Mouse (Mus musculus) MEL (cell line): ENCODE results near the gene Crb3. TPM values are rescaled to one million over a fixed set of nuclear protein-coding genes. Genes with fewer than 3 reads are reported as not detected.
A peak's percentile ranks its signal among the peaks of the same experiment; 100 is the strongest.

Source experiments
- DNase-seq: peaks from one replicate; pipeline ENCODE4 v3.0.0; 2011; ENCODE audit warnings: low read depth, low spot score
- H3K27ac ChIP-seq: 2 replicates; pipeline ENCODE4 v1.5.1; 2012; ENCODE audit warnings: low read depth, mild to moderate bottlenecking, control low read depth, low read length, moderate library complexity; ENCODE audit not compliant: control insufficient read depth
- H3K27me3 ChIP-seq, 2 experiments: fragments of 150-350 bp in 1 of 2; sonication (generic) in 1 of 2; 2 replicates each; pipeline ENCODE4 v1.6.1; 2012; ENCODE audit warnings: low read length in 2 of 2, mild to moderate bottlenecking in 2 of 2, improper control_type of control experiment in 1 of 2, moderate library complexity in 1 of 2; ENCODE audit not compliant: insufficient read depth in 2 of 2, control insufficient read depth in 1 of 2
- H3K36me3 ChIP-seq, 2 experiments: 2 replicates each; pipeline ENCODE4 v1.6.1; 2012 to 2014; ENCODE audit warnings: low read length in 2 of 2, improper control_type of control experiment in 1 of 2, inconsistent platforms in 1 of 2, mild to moderate bottlenecking in 1 of 2; ENCODE audit not compliant: insufficient read depth in 2 of 2, control insufficient read depth in 1 of 2
- H3K4me1 ChIP-seq, 2 experiments: fragments of 150-350 bp in 1 of 2; sonication (generic) in 1 of 2; 2 replicates each; pipeline ENCODE4 v1.6.1; 2012; ENCODE audit warnings: low read length in 2 of 2, improper control_type of control experiment in 1 of 2, mild to moderate bottlenecking in 1 of 2; ENCODE audit not compliant: insufficient read depth in 2 of 2, control insufficient read depth in 1 of 2
- H3K4me3 ChIP-seq, 2 experiments: fragments of 150-350 bp in 1 of 2; sonication (generic) in 1 of 2; 2 replicates each; pipeline ENCODE4 v1.5.1; 2012; ENCODE audit warnings: low read depth in 2 of 2, low read length in 2 of 2, mild to moderate bottlenecking in 2 of 2, moderate library complexity in 2 of 2, control low read depth in 1 of 2, improper control_type of control experiment in 1 of 2; ENCODE audit not compliant: control insufficient read depth in 1 of 2, insufficient read depth in 1 of 2
- H3K79me2 ChIP-seq: 2 replicates; pipeline ENCODE4 v1.6.1; 2012; ENCODE audit warnings: mild to moderate bottlenecking, low read length, moderate library complexity; ENCODE audit not compliant: control insufficient read depth, poor library complexity, insufficient read depth
- H3K9ac ChIP-seq: 2 replicates; pipeline ENCODE4 v1.6.1; 2012; ENCODE audit warnings: low read depth, mild to moderate bottlenecking, control low read depth, low read length, moderate library complexity; ENCODE audit not compliant: control insufficient read depth, poor library complexity, severe bottlenecking
- H3K9me3 ChIP-seq: fragments of 150-350 bp; sonication (generic); replicated peaks from 2 replicates; pipeline ENCODE4 v1.6.1; 2012; ENCODE audit warnings: mild to moderate bottlenecking, low read length, improper control_type of control experiment, moderate library complexity; ENCODE audit not compliant: insufficient read depth
- BHLHE40 ChIP-seq: IDR thresholded peaks from 2 replicates; pipeline ENCODE4 v1.6.1; 2012; ENCODE audit warnings: low read depth, mild to moderate bottlenecking, inconsistent platforms, low read length, improper control_type of control experiment, borderline replicate concordance
- CHD1 ChIP-seq: IDR thresholded peaks from 2 replicates; pipeline ENCODE4 v1.6.1; 2012; ENCODE audit warnings: low read depth, mild to moderate bottlenecking, inconsistent platforms, low read length, improper control_type of control experiment
- CTCF ChIP-seq, 3 experiments: IDR thresholded peaks in 2 of 3; conservative IDR thresholded peaks in 1 of 3; 2 replicates each; pipeline ENCODE4 v1.5.1; 2011 to 2012; ENCODE audit warnings: low read length in 3 of 3, low read depth in 2 of 3, mild to moderate bottlenecking in 2 of 3, improper control_type of control experiment in 1 of 3, inconsistent platforms in 1 of 3, mixed read lengths in 1 of 3, moderate library complexity in 1 of 3; ENCODE audit not compliant: control insufficient read depth in 1 of 3, insufficient read depth in 1 of 3, poor library complexity in 1 of 3, severe bottlenecking in 1 of 3
- E2F4 ChIP-seq: IDR thresholded peaks from 2 replicates; pipeline ENCODE4 v1.6.1; 2011; ENCODE audit warnings: low read depth, low read length, improper control_type of control experiment, borderline replicate concordance
- ELF1 ChIP-seq: IDR thresholded peaks from 2 replicates; pipeline ENCODE4 v1.6.1; 2014; ENCODE audit warnings: low read depth, mild to moderate bottlenecking, inconsistent platforms, low read length, improper control_type of control experiment, moderate library complexity
- EP300 ChIP-seq, 2 experiments: IDR thresholded peaks; 2 replicates each; pipeline ENCODE4 v1.6.1; 2011; ENCODE audit warnings: improper control_type of control experiment in 2 of 2, low read length in 2 of 2, low read depth in 1 of 2, mild to moderate bottlenecking in 1 of 2
- GABPA ChIP-seq: IDR thresholded peaks from 2 replicates; pipeline ENCODE4 v1.6.1; 2012; ENCODE audit warnings: low read depth, mild to moderate bottlenecking, inconsistent platforms, low read length, improper control_type of control experiment, moderate library complexity
- GATA1 ChIP-seq: IDR thresholded peaks from 2 replicates; pipeline ENCODE4 v1.6.1; 2011; ENCODE audit warnings: low read depth, low read length, improper control_type of control experiment
- HCFC1 ChIP-seq: IDR thresholded peaks from 2 replicates; pipeline ENCODE4 v1.6.1; 2012; ENCODE audit warnings: low read depth, mild to moderate bottlenecking, inconsistent platforms, low read length, improper control_type of control experiment, moderate library complexity
- JUND ChIP-seq: IDR thresholded peaks from 2 replicates; pipeline ENCODE4 v1.6.1; 2011; ENCODE audit warnings: low read depth, mild to moderate bottlenecking, improper control_type of control experiment, low read length
- KAT2A ChIP-seq: conservative IDR thresholded peaks from 2 replicates; pipeline ENCODE4 v1.6.1; 2012; ENCODE audit warnings: low read depth, low read length, improper control_type of control experiment, inconsistent platforms
- MAFK ChIP-seq: IDR thresholded peaks from 2 replicates; pipeline ENCODE4 v1.6.1; 2011; ENCODE audit warnings: low read depth, mild to moderate bottlenecking, low read length, improper control_type of control experiment, borderline replicate concordance
- MAX ChIP-seq: IDR thresholded peaks from 2 replicates; pipeline ENCODE4 v1.6.1; 2011; ENCODE audit warnings: low read length, improper control_type of control experiment
- MAZ ChIP-seq: IDR thresholded peaks from 2 replicates; pipeline ENCODE4 v1.6.1; 2012; ENCODE audit warnings: low read depth, mild to moderate bottlenecking, inconsistent platforms, low read length, improper control_type of control experiment
- MXI1 ChIP-seq: IDR thresholded peaks from 2 replicates; pipeline ENCODE4 v1.6.1; 2011; ENCODE audit warnings: mild to moderate bottlenecking, low read depth, low read length, improper control_type of control experiment
- MYB ChIP-seq: IDR thresholded peaks from 2 replicates; pipeline ENCODE4 v1.6.1; 2011; ENCODE audit warnings: mild to moderate bottlenecking, low read depth, low read length, improper control_type of control experiment
- NELFE ChIP-seq: IDR thresholded peaks from 2 replicates; pipeline ENCODE4 v1.6.1; 2011; ENCODE audit warnings: low read depth, low read length, improper control_type of control experiment
- NRF1 ChIP-seq: IDR thresholded peaks from 2 replicates; pipeline ENCODE4 v1.6.1; 2014; ENCODE audit warnings: low read depth, mild to moderate bottlenecking, inconsistent platforms, low read length, improper control_type of control experiment, moderate library complexity; ENCODE audit not compliant: poor library complexity, insufficient read depth, severe bottlenecking
- POLR2A ChIP-seq, 2 experiments: IDR thresholded peaks; 2 replicates each; pipeline ENCODE4 v1.6.1; 2011 to 2012; ENCODE audit warnings: low read length in 2 of 2, mild to moderate bottlenecking in 2 of 2, control low read depth in 1 of 2, improper control_type of control experiment in 1 of 2, low read depth in 1 of 2, moderate library complexity in 1 of 2; ENCODE audit not compliant: control insufficient read depth in 1 of 2, insufficient read depth in 1 of 2, poor library complexity in 1 of 2
- POLR2AphosphoS2 ChIP-seq: IDR thresholded peaks from 2 replicates; pipeline ENCODE4 v1.6.1; 2011; ENCODE audit warnings: low read length, improper control_type of control experiment
- POLR2AphosphoS5 ChIP-seq: IDR thresholded peaks from 2 replicates; pipeline ENCODE4 v1.6.1; 2012; ENCODE audit warnings: low read depth, borderline replicate concordance, mild to moderate bottlenecking, inconsistent platforms, low read length, moderate library complexity, mixed read lengths
- RAD21 ChIP-seq: IDR thresholded peaks from 2 replicates; pipeline ENCODE4 v1.6.1; 2011; ENCODE audit warnings: mild to moderate bottlenecking, low read depth, low read length, improper control_type of control experiment
- RCOR1 ChIP-seq: IDR thresholded peaks from 2 replicates; pipeline ENCODE4 v1.6.1; 2012; ENCODE audit warnings: low read depth, mild to moderate bottlenecking, inconsistent platforms, low read length, improper control_type of control experiment
- SIN3A ChIP-seq: IDR thresholded peaks from 2 replicates; pipeline ENCODE4 v1.6.1; 2012; ENCODE audit warnings: low read length, improper control_type of control experiment, inconsistent platforms
- SMC3 ChIP-seq: IDR thresholded peaks from 2 replicates; pipeline ENCODE4 v1.6.1; 2011; ENCODE audit warnings: low read depth, low read length, improper control_type of control experiment
- TAL1 ChIP-seq: IDR thresholded peaks from 2 replicates; pipeline ENCODE4 v1.6.1; 2012; ENCODE audit warnings: mild to moderate bottlenecking, inconsistent platforms, low read length, moderate library complexity, mixed read lengths
- TBP ChIP-seq: IDR thresholded peaks from 2 replicates; pipeline ENCODE4 v1.8.0; 2011; ENCODE audit warnings: low read depth, low read length, improper control_type of control experiment
- TCF12 ChIP-seq: IDR thresholded peaks from 2 replicates; pipeline ENCODE4 v1.6.1; 2014; ENCODE audit warnings: low read depth, mild to moderate bottlenecking, inconsistent platforms, low read length, improper control_type of control experiment, moderate library complexity
- UBTF ChIP-seq: IDR thresholded peaks from 2 replicates; pipeline ENCODE4 v1.6.1; 2012; ENCODE audit warnings: low read depth, mild to moderate bottlenecking, inconsistent platforms, low read length, improper control_type of control experiment, moderate library complexity, borderline replicate concordance; ENCODE audit not compliant: insufficient read depth
- USF1 ChIP-seq: IDR thresholded peaks from 2 replicates; pipeline ENCODE4 v1.6.1; 2014; ENCODE audit warnings: low read depth, mild to moderate bottlenecking, inconsistent platforms, low read length, improper control_type of control experiment, moderate library complexity
- USF2 ChIP-seq, 2 experiments: IDR thresholded peaks; 2 replicates each; pipeline ENCODE4 v1.6.1; 2011 to 2012; ENCODE audit warnings: improper control_type of control experiment in 2 of 2, low read length in 2 of 2, borderline replicate concordance in 1 of 2, inconsistent platforms in 1 of 2, low read depth in 1 of 2, mild to moderate bottlenecking in 1 of 2; ENCODE audit not compliant: insufficient read depth in 1 of 2
- ZC3H11A ChIP-seq: IDR thresholded peaks from 2 replicates; pipeline ENCODE4 v1.6.1; 2012; ENCODE audit warnings: low read depth, mild to moderate bottlenecking, inconsistent platforms, low read length, improper control_type of control experiment
- ZKSCAN1 ChIP-seq: IDR thresholded peaks from 2 replicates; pipeline ENCODE4 v1.6.1; 2012; ENCODE audit warnings: low read depth, mild to moderate bottlenecking, inconsistent platforms, low read length, improper control_type of control experiment, moderate library complexity
- ZMIZ1 ChIP-seq: IDR thresholded peaks from 2 replicates; pipeline ENCODE4 v1.6.1; 2012; ENCODE audit warnings: low read depth, mild to moderate bottlenecking, inconsistent platforms, low read length, improper control_type of control experiment, moderate library complexity
- ZNF384 ChIP-seq: IDR thresholded peaks from 2 replicates; pipeline ENCODE4 v1.6.1; 2012; ENCODE audit warnings: low read depth, mild to moderate bottlenecking, inconsistent platforms, low read length, improper control_type of control experiment
- polyA plus RNA-seq, 2 experiments: library from polyadenylated mRNA; stranded (reverse) in 1 of 2; unstranded in 1 of 2; fragments of >175 nt in 1 of 2; fragments of >200 nt in 1 of 2; gene quantifications; 2 replicates each; pipeline versions ENCODE4 v1.2.1 to v1.2.4; 2012; ENCODE audit warnings: low replicate concordance in 2 of 2, low read depth in 1 of 2; ENCODE audit not compliant: insufficient read length in 2 of 2, insufficient read depth in 1 of 2, missing spikeins in 1 of 2
- total RNA-seq: library from RNA; depleted of rRNA; stranded (reverse); fragments of 300-350 nt; gene quantifications from 2 replicates; pipeline ENCODE4 v1.2.3, GENCODE M21; 2012

The Crb3 gene
- total and polyA plus RNA-seq, 3 experiments, result 0.19 TPM; not detected in 2

DNA sequence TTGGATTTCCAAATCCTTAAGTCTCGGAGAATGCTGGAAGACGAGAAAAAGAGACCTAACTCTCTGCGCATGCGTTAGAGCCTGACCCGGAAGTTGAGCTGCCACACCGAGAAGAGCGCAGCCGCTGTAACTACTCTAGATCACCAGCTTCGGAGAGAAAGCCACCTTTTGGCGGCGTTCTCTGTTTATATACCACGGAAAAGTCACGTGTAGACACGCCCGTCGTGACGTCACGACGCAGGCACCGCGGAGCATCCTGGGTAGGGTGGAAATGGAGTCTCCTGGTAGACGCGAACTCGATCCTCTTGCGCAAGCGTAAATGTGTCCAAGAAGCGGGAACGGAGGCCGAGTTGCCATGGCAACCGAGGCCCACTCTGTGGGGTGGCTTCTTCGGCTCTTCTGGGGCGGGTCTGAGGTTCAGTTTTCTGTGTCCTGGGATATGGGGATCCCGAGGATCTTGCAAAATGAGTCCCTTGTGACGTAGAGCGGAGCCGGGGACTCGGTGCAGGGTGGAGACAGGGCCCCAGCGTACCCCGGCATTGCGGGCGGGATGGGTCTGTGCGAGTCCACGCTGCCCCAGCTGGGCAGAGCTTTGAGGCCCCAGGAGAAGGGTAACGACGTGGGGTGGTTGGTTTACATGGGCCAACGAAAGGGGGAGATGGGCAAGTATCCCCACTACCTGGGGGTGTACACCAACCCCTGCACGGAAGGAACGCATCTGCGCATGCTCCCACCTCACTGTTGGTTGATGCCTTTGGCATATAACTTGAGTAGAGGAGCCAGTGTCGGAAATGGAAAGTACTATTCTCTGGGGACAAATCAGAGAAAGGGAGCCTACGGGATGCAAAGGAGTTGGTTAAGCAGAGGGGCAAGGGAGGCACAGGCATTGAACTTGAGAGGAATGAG lies 47.4 kb upstream of the Crb3 start, which contains the start of the genes Gtf2f1 and Gm17949:
TSS of gene Gtf2f1 (minus strand) at position 53 of the 906 bp plus-strand sequence.
TSS of gene Gm17949 (plus strand) at position 234 of the 906 bp plus-strand sequence.
- H3K9me3 ChIP-seq, result no peaks in the 10 kb centered on the region
- DNase-seq, result peak; percentile 98
- peaks cover 6 to 17% of the 10 kb centered on the region in 2 experiments; a peak in 3 of 4 replicates for H3K4me1 ChIP-seq
- no peaks in the 10 kb centered on the region for H3K27me3 ChIP-seq
- peaks cover 0 to 10% of the 10 kb centered on the region in 2 experiments; a peak in 3 of 4 replicates for H3K36me3 ChIP-seq
- H3K9ac ChIP-seq, result peak within 1 kb of the TSS; percentile 88
- H3K27ac ChIP-seq, result peak within 1 kb of the TSS; percentile 76
- peaks cover 20% of the 10 kb centered on the region for H3K79me2 ChIP-seq
- peak within 1 kb of the TSS; percentile 73 to 87 for H3K4me3 ChIP-seq
- TF ChIP-seq POLR2A (IDR thresholded peaks at IDR 0.05; ENCODE audit: control insufficient read depth in 1 of 2, insufficient read depth in 1 of 2, low read depth in 1 of 2, low read length in 2 of 2, poor library complexity in 1 of 2) (peak; percentile 89 to 100), MYB (no peak), POLR2AphosphoS2 (peak; percentile 98), NRF1 (peak; percentile 92), TBP (peak; percentile 99), GATA1 (no peak), MAZ (0 out of 2 replicates have a peak, but pooled peaks have one; percentile 38), USF2 (IDR thresholded peaks at IDR 0.05; ENCODE audit: borderline replicate concordance in 1 of 2, insufficient read depth in 1 of 2, low read depth in 1 of 2, low read length in 2 of 2) (peak; percentile 66 to 94; a peak in 3 of 4 replicates), RAD21 (no peak), MAX (peak; percentile 98), BHLHE40 (peak; percentile 98), JUND (no peak), UBTF (no peak), TAL1 (no peak), TCF12 (peak; percentile 82; the same call in 1 of the 2 replicates), ZMIZ1 (peak; percentile 98), EP300 (IDR thresholded peaks at IDR 0.05; ENCODE audit: low read depth in 1 of 2, low read length in 2 of 2) (no peak), HCFC1 (peak; percentile 96), USF1 (peak; percentile 100), ZNF384 (no peak), ZKSCAN1 (no peak), ZC3H11A (no peak), MAFK (no peak), SMC3 (no peak), RCOR1 (no peak), SIN3A (peak; percentile 94), GABPA (no peak), POLR2AphosphoS5 (peak; percentile 98), MXI1 (peak; percentile 82), CHD1 (no peak), ELF1 (peak; percentile 98), E2F4 (0 out of 2 replicates have a peak, but pooled peaks have one; percentile 66), NELFE (peak; percentile 99), CTCF (IDR thresholded peaks at IDR 0.05 in 2 of 3, conservative IDR thresholded peaks at IDR 0.05 in 1 of 3; ENCODE audit: control insufficient read depth in 1 of 3, insufficient read depth in 1 of 3, low read depth in 2 of 3, low read length in 3 of 3, poor library complexity in 1 of 3, severe bottlenecking in 1 of 3) (no peak), KAT2A (peak; percentile 78)
